Mouse (Mus musculus) liver, embryonic 14.5 days (tissue): ENCODE results near the gene Klrc1. TPM values are rescaled to one million over a fixed set of nuclear protein-coding genes. Genes with fewer than 3 reads are reported as not detected.

Experiments
- ATAC-seq: fragments of 200-750 bp; cut with Nextera tagmentation; 2 replicates; pipeline ENCODE4 v1.8.0; 2017; ENCODE audit warnings: moderate number of reproducible peaks, mild to moderate bottlenecking, moderate library complexity; ENCODE audit not compliant: insufficient read depth
- DNase-seq, 3 experiments: peaks; one replicate each; pipeline ENCODE4 v3.0.0-alpha.2; 2012 to 2013; ENCODE audit warnings: low read depth in 3 of 3, low spot score in 3 of 3
- H3K27ac ChIP-seq: fragments of 300-500 bp; sonication (generic); 2 replicates; pipeline ENCODE4 v1.5.1; 2014; ENCODE audit warnings: moderate library complexity, mild to moderate bottlenecking, control low read depth, inconsistent platforms
- H3K27me3 ChIP-seq: fragments of 300-500 bp; sonication (generic); 2 replicates; pipeline ENCODE4 v1.6.1; 2014; ENCODE audit warnings: mild to moderate bottlenecking, low read length, moderate library complexity; ENCODE audit not compliant: control insufficient read depth, insufficient read depth
- H3K36me3 ChIP-seq: fragments of 300-500 bp; sonication (generic); replicated peaks from 2 replicates; pipeline ENCODE4 v1.6.1; 2014; ENCODE audit warnings: low read depth; ENCODE audit not compliant: control insufficient read depth, insufficient read depth
- H3K4me1 ChIP-seq, 2 experiments: fragments of 200-500 bp in 1 of 2; fragments of 300-500 bp in 1 of 2; sonication (generic) in 1 of 2; replicated peaks; 2 replicates each; pipeline ENCODE4 v1.6.1; 2012 to 2014; ENCODE audit warnings: antibody characterized with exemption in 1 of 2, inconsistent platforms in 1 of 2, low read length in 1 of 2; ENCODE audit not compliant: control insufficient read depth in 2 of 2, insufficient read depth in 2 of 2
- H3K4me2 ChIP-seq: fragments of 300-500 bp; sonication (generic); 2 replicates; pipeline ENCODE4 v1.6.1; 2014; ENCODE audit warnings: low read depth, mild to moderate bottlenecking, control low read depth, moderate library complexity
- H3K4me3 ChIP-seq, 2 experiments: fragments of 200-500 bp in 1 of 2; fragments of 300-500 bp in 1 of 2; sonication (generic) in 1 of 2; 2 replicates each; pipeline ENCODE4 v1.5.1; 2012 to 2014; ENCODE audit warnings: low read depth in 2 of 2, low read length in 2 of 2, mild to moderate bottlenecking in 2 of 2, control low read depth in 1 of 2, inconsistent platforms in 1 of 2, moderate library complexity in 1 of 2; ENCODE audit not compliant: insufficient read depth in 1 of 2
- H3K9ac ChIP-seq: fragments of 300-500 bp; sonication (generic); replicated peaks from 2 replicates; pipeline ENCODE4 v1.6.1; 2014; ENCODE audit warnings: mild to moderate bottlenecking, control low read depth, moderate library complexity
- H3K9me3 ChIP-seq: fragments of 300-500 bp; sonication (generic); 2 replicates; pipeline ENCODE4 v1.6.1; 2016; ENCODE audit warnings: low read length, mixed read lengths; ENCODE audit not compliant: control insufficient read depth
- CTCF ChIP-seq: IDR thresholded peaks from 2 replicates; pipeline ENCODE4 v1.5.1; 2016; ENCODE audit warnings: antibody characterized with exemption, low read depth, control low read depth
- EP300 ChIP-seq: IDR thresholded peaks from 2 replicates; pipeline ENCODE4 v1.6.1; 2016; ENCODE audit warnings: antibody characterized with exemption, low read depth
- WGBS: fragments of 180-500 bp; shearing (Covaris S2); extraction: QIAGEN DNeasy Blood & Tissue Kit; methylation state at CpG from one replicate; pipeline ENCODE4 v1.1.7; 2014; ENCODE audit not compliant: insufficient replicate concordance; 5-methylcytosine and 5-hydroxymethylcytosine counted together
- microRNA-seq: library from miRNA; unstranded; fragments of <30 nt; microRNA quantifications from one replicate; pipeline ENCODE4, GENCODE M21; 2016
- polyA plus RNA-seq, 2 experiments: library from polyadenylated mRNA; depleted of rRNA in 1 of 2; stranded (reverse) in 1 of 2; unstranded in 1 of 2; fragments of >200 nt; fragmentation: Nextera tagmentation in 1 of 2; extraction: Ambion mirVana in 1 of 2; gene quantifications; 2 replicates each; pipeline versions ENCODE4 v1.2.1 to v1.2.3; 2012 to 2014

The Klrc1 gene
- polyA plus RNA-seq, 2 experiments = 0.08 to 0.14 TPM

DNA sequence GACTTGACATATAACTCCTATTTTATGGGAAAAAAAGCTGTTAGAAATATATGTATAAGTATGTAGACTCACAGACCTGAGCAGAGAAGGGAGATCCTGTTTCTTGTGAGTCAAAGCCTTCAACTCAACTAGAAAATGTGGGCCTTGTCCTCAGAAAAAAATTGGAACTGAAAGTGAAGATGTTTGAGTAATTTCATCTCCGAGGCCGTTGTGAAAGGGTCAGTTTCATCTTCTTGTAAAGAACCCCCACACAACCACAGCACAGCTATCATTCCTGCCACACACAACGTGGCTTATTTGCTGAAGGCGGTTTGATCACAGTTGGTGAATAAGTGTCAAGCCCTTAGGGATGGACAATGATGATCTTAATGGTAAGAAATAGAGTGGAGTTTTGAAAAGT, 55.0 kb downstream of the Klrc1 start, which contains the start of gene Klrk1:
Klrk1 (minus strand) TSS at position 130 of the 400 bp plus-strand sequence.
- Histone ChIP-seq H3K9ac (no peak within 1 kb of the TSS), H3K4me2 (no peak within 1 kb of the TSS), H3K27ac (no peak within 1 kb of the TSS), H3K36me3 (no peaks in the 10 kb centered on the region), H3K9me3 (no peaks in the 10 kb centered on the region), H3K4me1 (no peaks in the 10 kb centered on the region), H3K27me3 (no peaks in the 10 kb centered on the region), H3K4me3 (no peak within 1 kb of the TSS)
- no peak for DNase-seq
- no peak for ATAC-seq
- TF ChIP-seq CTCF (no peak), EP300 (no peak)
- WGBS = 39% methylated on average over 4 of the region's 4 CpGs

Small RNA genes lying within 50 kb of the gene (microRNA-seq; reads per million reads assigned to microRNA genes)
- gene Mir680-1 = not detected

Other genes with a start within 250 kb of the Klrc1 start
- 0.03 and 0.04 TPM in 2 replicates for gene Clec1a, start 227.0 kb downstream of the Klrc1 start, polyA plus RNA-seq (2012; rRNA removed)
- gene Clec1a, start 227.0 kb downstream of the Klrc1 start, polyA plus RNA-seq (2014; fragmentation: Nextera tagmentation; extraction: Ambion mirVana) = 0.23 and 0.28 TPM in 2 replicates
- gene Olr1, start 171.8 kb downstream of the Klrc1 start, polyA plus RNA-seq (2012; rRNA removed) = 0.64 and 0.83 TPM in 2 replicates
- 0.57 and 0.81 TPM in 2 replicates for gene Olr1, start 171.8 kb downstream of the Klrc1 start, polyA plus RNA-seq (2014; fragmentation: Nextera tagmentation; extraction: Ambion mirVana)
- gene Tmem52b, start 166.4 kb downstream of the Klrc1 start, polyA plus RNA-seq (2012; rRNA removed) = 0.01 TPM in 1 of 2 replicates, not detected in the other
- not detected in 2 replicates for gene Tmem52b, start 166.4 kb downstream of the Klrc1 start, polyA plus RNA-seq (2014; fragmentation: Nextera tagmentation; extraction: Ambion mirVana)
- 15.1 and 19.2 TPM in 2 replicates for gene Gabarapl1, start 145.8 kb downstream of the Klrc1 start, polyA plus RNA-seq (2012; rRNA removed)
- gene Gabarapl1, start 145.8 kb downstream of the Klrc1 start, polyA plus RNA-seq (2014; fragmentation: Nextera tagmentation; extraction: Ambion mirVana) = 8.2 and 9.1 TPM in 2 replicates
- gene Klre1, start 101.1 kb downstream of the Klrc1 start, polyA plus RNA-seq (2012; rRNA removed) = 0.03 TPM in 1 of 2 replicates, not detected in the other
- gene Klre1, start 101.1 kb downstream of the Klrc1 start, polyA plus RNA-seq (2014; fragmentation: Nextera tagmentation; extraction: Ambion mirVana) = not detected in 2 replicates
- 0.19 and 0.23 TPM in 2 replicates for gene Klrd1, start 87.2 kb downstream of the Klrc1 start, polyA plus RNA-seq (2012; rRNA removed)
- 0.37 and 0.50 TPM in 2 replicates for gene Klrd1, start 87.2 kb downstream of the Klrc1 start, polyA plus RNA-seq (2014; fragmentation: Nextera tagmentation; extraction: Ambion mirVana)
- gene Klrk1, start 55.1 kb downstream of the Klrc1 start, polyA plus RNA-seq (2012; rRNA removed) = 0.09 and 0.26 TPM in 2 replicates
- gene Klrk1, start 55.1 kb downstream of the Klrc1 start, polyA plus RNA-seq (2014; fragmentation: Nextera tagmentation; extraction: Ambion mirVana) = 0.48 and 0.59 TPM in 2 replicates
- not detected in 2 replicates for gene Klrc3, start 35.6 kb downstream of the Klrc1 start, polyA plus RNA-seq (2012; rRNA removed)
- gene Klrc3, start 35.6 kb downstream of the Klrc1 start, polyA plus RNA-seq (2014; fragmentation: Nextera tagmentation; extraction: Ambion mirVana) = not detected in 2 replicates
- 0.01 TPM in 1 of 2 replicates, not detected in the other for gene Klrc2, start 18.3 kb downstream of the Klrc1 start, polyA plus RNA-seq (2012; rRNA removed)
- not detected in 2 replicates for gene Klrc2, start 18.3 kb downstream of the Klrc1 start, polyA plus RNA-seq (2014; fragmentation: Nextera tagmentation; extraction: Ambion mirVana)
- gene Klri1, start 38.2 kb upstream of the Klrc1 start, polyA plus RNA-seq (2012; rRNA removed) = not detected in 2 replicates
- not detected in 2 replicates for gene Klri1, start 38.2 kb upstream of the Klrc1 start, polyA plus RNA-seq (2014; fragmentation: Nextera tagmentation; extraction: Ambion mirVana)
- gene Klri2, start 61.5 kb upstream of the Klrc1 start, polyA plus RNA-seq (2012; rRNA removed) = not detected in 2 replicates
- not detected in 2 replicates for gene Klri2, start 61.5 kb upstream of the Klrc1 start, polyA plus RNA-seq (2014; fragmentation: Nextera tagmentation; extraction: Ambion mirVana)
- not detected in 2 replicates for gene Gm156, start 105.3 kb upstream of the Klrc1 start, polyA plus RNA-seq (2012; rRNA removed)
- not detected in 2 replicates for gene Gm156, start 105.3 kb upstream of the Klrc1 start, polyA plus RNA-seq (2014; fragmentation: Nextera tagmentation; extraction: Ambion mirVana)
- not detected in 2 replicates for gene Gm17631, start 183.7 kb upstream of the Klrc1 start, polyA plus RNA-seq (2012; rRNA removed)
- not detected in 2 replicates for gene Gm17631, start 183.7 kb upstream of the Klrc1 start, polyA plus RNA-seq (2014; fragmentation: Nextera tagmentation; extraction: Ambion mirVana)
- not detected in 2 replicates for gene Klra17, start 197.7 kb upstream of the Klrc1 start, polyA plus RNA-seq (2012; rRNA removed)
- 0.17 TPM in 1 of 2 replicates, not detected in the other for gene Klra17, start 197.7 kb upstream of the Klrc1 start, polyA plus RNA-seq (2014; fragmentation: Nextera tagmentation; extraction: Ambion mirVana)
- gene Klra5, start 238.7 kb upstream of the Klrc1 start, polyA plus RNA-seq (2012; rRNA removed) = not detected in 2 replicates
- gene Klra5, start 238.7 kb upstream of the Klrc1 start, polyA plus RNA-seq (2014; fragmentation: Nextera tagmentation; extraction: Ambion mirVana) = not detected in 2 replicates